22 mouse cellular contexts compared by ENCODE assay signal in genomic region chr11:109458165-109458564, GRCm38 (mm10). TPM values are rescaled to one million over a fixed set of nuclear protein-coding genes. Genes with fewer than 3 reads are reported as not detected.
DNase-seq lines count a peak whose midpoint lies in the region; ATAC-seq lines count a peak whose summit lies in the region.
"Had no signal": no experiment of that assay in that cellular context is flagged by ENCODE, and none has a peak within 500 bp of the region (broad histone marks: within the 10 kb centered on the region; RNA-seq: fewer than 3 reads in every experiment).

No protein-coding gene starts in this region.

- intact Hi-C loops in left cerebral cortex, postnatal 36 days (cut with DNase I), result no loop called here
- intact Hi-C loops in left cerebral cortex, postnatal 4 days (cut with DNase I), result no loop called here

- ATAC-seq in frontal cortex, adult (ENCODE audit: low TSS enrichment), result peak; percentile 81
- ATAC-seq: activated CD4-positive, CD25-positive, alpha-beta regulatory T cell, adult 4 months; CD4-positive, CD25-positive, alpha-beta regulatory T cell, adult 4 months; Patski had no signal

- no peak for DNase-seq in frontal cortex, postnatal 14 days (ENCODE audit: low spot score in 2 of 2)
- DNase-seq in left cerebral cortex, postnatal 36 days (ENCODE audit: low spot score in 2 of 2), result peak; percentile 15 to 23
- no peak for DNase-seq in left cerebral cortex, postnatal 4 days
- DNase-seq in right cerebral cortex, adult 18-20 months, result peak; percentile 43
- no peak for DNase-seq in right cerebral cortex, postnatal 10 days (ENCODE audit: low spot score in 2 of 2)
- DNase-seq: adrenal gland, adult 2 months; adrenal gland, adult 8-10 months; adrenal gland, postnatal 10 days; adrenal gland, postnatal 14 days; adrenal gland, postnatal 25 days; adrenal gland, postnatal 36 days; B cell, adult 2 months; cerebellum, adult 11 months; cerebellum, adult 11-12 months; cerebellum, adult 18-20 months had no signal

RNA-seq across cellular contexts. Expression of gene Arsg, which starts 15.0 kb away (rescaled TPM):
- 10 to 100 TPM; 11.6 to 14.2 TPM for total RNA-seq in left cerebral cortex, postnatal 36 days (2021)
- total RNA-seq in left cerebral cortex, postnatal 4 days (2021), result 1 to 10 TPM; 4.8 to 6.0 TPM

RNA-seq across cellular contexts. Expression of gene Slc16a6, which starts 15.2 kb away (rescaled TPM):
- total RNA-seq in left cerebral cortex, postnatal 36 days (2021), result 10 to 100 TPM; 10.2 to 12.6 TPM
- total RNA-seq in left cerebral cortex, postnatal 4 days (2021), result 10 to 100 TPM; 13.0 to 13.2 TPM

RNA-seq across cellular contexts. Expression of gene Amz2, which starts 32.4 kb away (rescaled TPM):
- total RNA-seq in left cerebral cortex, postnatal 36 days (2021), result 10 to 100 TPM; 42.2 to 49.9 TPM
- total RNA-seq in left cerebral cortex, postnatal 4 days (2021), result 100 to 1,000 TPM; 179 to 181 TPM

RNA-seq across cellular contexts. Expression of gene 9930022D16Rik, which starts 44.4 kb away (rescaled TPM):
- not detected for total RNA-seq in left cerebral cortex, postnatal 36 days (2021)
- not detected for total RNA-seq in left cerebral cortex, postnatal 4 days (2021)
- total RNA-seq: adrenal gland, adult 18-20 months; adrenal gland, adult 2 months; adrenal gland, adult 8-10 months; adrenal gland, postnatal 10 days; adrenal gland, postnatal 14 days; adrenal gland, postnatal 25 days; adrenal gland, postnatal 36 days; adrenal gland, postnatal 4 days; ES-E14 had no signal

Comparison
In these comparisons a context has a peak if more than half of its experiments do, and no peak if none do; other contexts are left out.
1. DNase-seq: peak in left cerebral cortex, postnatal 36 days (2 of 2) and right cerebral cortex, adult 18-20 months (single experiment); none in frontal cortex, postnatal 14 days (0 of 2), left cerebral cortex, postnatal 4 days (single experiment) and right cerebral cortex, postnatal 10 days (0 of 2).